Mouse (Mus musculus): Measurements from ENCODE around the gene Chst11. TPM values are rescaled to one million over a fixed set of nuclear protein-coding genes. Genes with fewer than 3 reads are reported as not detected.

The Chst11 gene
- polyA plus RNA-seq, 1 experiment from 2014 or later, result 3.2 TPM

DNA sequence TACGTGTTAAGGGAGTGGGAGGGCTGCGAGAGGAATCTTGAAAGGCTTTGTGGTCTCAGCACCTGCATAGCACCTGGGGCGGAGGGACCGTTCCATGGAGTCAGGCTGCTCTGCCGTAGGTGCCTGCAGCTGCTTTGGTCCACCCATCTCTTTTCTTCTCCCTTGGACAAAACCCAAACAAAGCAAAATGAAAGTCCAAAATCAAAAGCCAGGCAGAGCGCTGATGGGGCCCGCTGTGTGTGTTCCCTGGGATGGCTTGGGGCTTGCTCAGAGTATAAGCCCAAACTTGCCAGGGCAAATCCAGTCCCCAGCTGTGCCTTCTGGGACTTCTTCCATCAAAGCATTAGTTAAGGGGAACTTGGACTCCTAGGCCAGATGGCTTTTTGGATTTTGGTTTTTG is 71.0 kb downstream of the Chst11 start:
- Histone ChIP-seq H3K27me3 (ENCODE audit: control insufficient read depth, insufficient read depth, low read depth, low read length) (no peaks in the 10 kb centered on the region), H3K4me1 (ENCODE audit: control insufficient read depth, insufficient read depth, low read length) (peaks cover 11% of the 10 kb centered on the region), H3K36me3 (ENCODE audit: control insufficient read depth, insufficient read depth, low read length) (no peaks in the 10 kb centered on the region), H3K9me3 (replicated peaks; ENCODE audit: control insufficient read depth, low read length, poor library complexity, severe bottlenecking) (no peaks in the 10 kb centered on the region), H3K4me3 (ENCODE audit: low read depth, low read length) (no peak overlapping the region), H3K27ac (ENCODE audit: low read length) (no peak overlapping the region), H3K9ac (ENCODE audit: low read depth, low read length) (no peak overlapping the region), H3K4me2 (ENCODE audit: low read length) (no peak overlapping the region)
- WGBS, result 70% methylated on average over 7 of the region's 7 CpGs
- no peak for ATAC-seq

- Histone ChIP-seq H3K36me3 (ENCODE audit: control insufficient read depth, insufficient read depth, low read length) (no peaks in the 10 kb centered on the region), H3K4me1 (ENCODE audit: control insufficient read depth, insufficient read depth, low read length) (peaks cover 11% of the 10 kb centered on the region), H3K27me3 (ENCODE audit: control insufficient read depth, insufficient read depth, low read depth, low read length) (no peaks in the 10 kb centered on the region), H3K9ac (ENCODE audit: low read depth, low read length) (no peak overlapping the region), H3K27ac (ENCODE audit: low read length) (no peak overlapping the region), H3K4me3 (ENCODE audit: low read depth, low read length) (no peak overlapping the region), H3K4me2 (ENCODE audit: low read length) (no peak overlapping the region), H3K9me3 (replicated peaks; ENCODE audit: control insufficient read depth, low read length, poor library complexity, severe bottlenecking) (no peaks in the 10 kb centered on the region)
- WGBS, result 87% methylated on average over 4 of the region's 4 CpGs
- no peak for ATAC-seq
Measured at GRCm38 (mm10) chr10:83056866-83057265, 71.6 kb downstream of the Chst11 start.

GRCm38 (mm10) chr10:83060066-83060782 is 74.9 kb downstream of the Chst11 start:
- 34% methylated on average over 12 of the region's 12 CpGs for WGBS
- no peaks in the 10 kb centered on the region for H3K9me3 ChIP-seq (replicated peaks; ENCODE audit: control insufficient read depth, low read length, poor library complexity, severe bottlenecking)
- no peaks in the 10 kb centered on the region for H3K27me3 ChIP-seq (ENCODE audit: control insufficient read depth, insufficient read depth, low read depth, low read length)
- H3K4me1 ChIP-seq (ENCODE audit: control insufficient read depth, insufficient read depth, low read length), result peaks cover 11% of the 10 kb centered on the region
- ATAC-seq, result 0 out of 2 replicates have a peak, but pooled peaks have one; percentile 18
- H3K9ac ChIP-seq (ENCODE audit: low read depth, low read length), result 0 out of 2 replicates have a peak overlapping the region, but pooled peaks have one; percentile 16
- H3K4me2 ChIP-seq (ENCODE audit: low read length), result no peak overlapping the region
- H3K36me3 ChIP-seq (ENCODE audit: control insufficient read depth, insufficient read depth, low read length), result no peaks in the 10 kb centered on the region
- H3K27ac ChIP-seq (ENCODE audit: low read length), result no peak overlapping the region; the same call in 1 of the 2 replicates
- no peak overlapping the region for H3K4me3 ChIP-seq (ENCODE audit: low read depth, low read length)

DNA sequence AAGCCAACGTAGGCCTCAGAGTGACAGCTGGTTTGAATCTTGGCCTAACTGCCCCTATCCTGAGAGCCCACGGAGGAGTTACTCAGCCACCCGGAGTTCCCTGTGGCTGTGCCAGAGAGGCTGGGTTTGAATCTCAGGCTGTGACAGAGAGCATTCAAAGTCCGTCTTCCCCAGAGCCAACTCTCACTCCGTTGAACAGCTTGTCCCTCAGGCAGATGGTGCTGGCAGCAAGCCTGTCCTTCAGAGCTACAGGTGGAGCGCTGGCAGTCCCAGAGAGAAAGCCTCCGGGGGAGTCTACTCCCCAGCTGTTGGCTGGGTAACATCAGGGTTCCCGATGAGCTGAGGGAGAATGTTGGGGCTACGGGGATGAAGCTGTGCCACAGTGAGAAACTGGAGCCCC is 77.0 kb downstream of the Chst11 start:
- 72% methylated on average over 9 of the region's 9 CpGs for WGBS

DNA sequence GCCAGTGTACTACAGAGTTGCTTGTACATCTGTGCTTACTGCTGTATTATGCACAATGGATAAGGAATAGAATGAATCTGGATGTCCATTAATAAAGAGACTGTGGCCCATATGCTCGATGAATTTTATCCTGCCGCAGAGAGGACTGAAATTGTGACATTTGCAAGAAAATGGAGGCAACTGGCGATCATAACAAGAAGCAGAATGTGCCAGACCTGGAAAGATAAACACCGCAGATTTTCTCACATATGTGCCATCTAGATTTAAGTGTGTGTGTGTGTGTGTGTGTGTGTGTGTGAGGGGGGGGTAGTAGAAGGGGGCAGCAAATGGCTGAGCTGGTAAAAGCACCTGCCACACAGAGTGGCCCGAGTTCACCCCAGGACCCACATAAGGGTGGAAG is 79.5 kb downstream of the Chst11 start:
- H3K4me1 ChIP-seq (ENCODE audit: control insufficient read depth, insufficient read depth, low read length), result peaks cover 11% of the 10 kb centered on the region
- H3K27ac ChIP-seq (ENCODE audit: low read length), result 0 out of 2 replicates have a peak overlapping the region, but pooled peaks have one; percentile 4
- ATAC-seq, result no peak
- H3K9ac ChIP-seq (ENCODE audit: low read depth, low read length), result no peak overlapping the region
- H3K27me3 ChIP-seq (ENCODE audit: control insufficient read depth, insufficient read depth, low read depth, low read length), result no peaks in the 10 kb centered on the region
- H3K9me3 ChIP-seq (replicated peaks; ENCODE audit: control insufficient read depth, low read length, poor library complexity, severe bottlenecking), result no peaks in the 10 kb centered on the region
- H3K36me3 ChIP-seq (ENCODE audit: control insufficient read depth, insufficient read depth, low read length), result no peaks in the 10 kb centered on the region
- WGBS, result 89% methylated on average over 5 of the region's 5 CpGs
- no peak overlapping the region for H3K4me2 ChIP-seq (ENCODE audit: low read length)
- H3K4me3 ChIP-seq (ENCODE audit: low read depth, low read length), result no peak overlapping the region

More for the DNA sequence above, 77.0 kb downstream of the Chst11 start:
- no peak overlapping the region for H3K27ac ChIP-seq (ENCODE audit: low read length)
- H3K36me3 ChIP-seq (ENCODE audit: control insufficient read depth, insufficient read depth, low read length), result no peaks in the 10 kb centered on the region
- H3K4me3 ChIP-seq (ENCODE audit: low read depth, low read length), result no peak overlapping the region
- H3K4me1 ChIP-seq (ENCODE audit: control insufficient read depth, insufficient read depth, low read length), result peaks cover 14% of the 10 kb centered on the region
- H3K27me3 ChIP-seq (ENCODE audit: control insufficient read depth, insufficient read depth, low read depth, low read length), result no peaks in the 10 kb centered on the region
- no peak overlapping the region for H3K9ac ChIP-seq (ENCODE audit: low read depth, low read length)
- no peak for ATAC-seq
- H3K4me2 ChIP-seq (ENCODE audit: low read length), result no peak overlapping the region
- no peaks in the 10 kb centered on the region for H3K9me3 ChIP-seq (replicated peaks; ENCODE audit: control insufficient read depth, low read length, poor library complexity, severe bottlenecking)

- H3K4me2 ChIP-seq (ENCODE audit: low read length), result no peak overlapping the region
- no peaks in the 10 kb centered on the region for H3K27me3 ChIP-seq (ENCODE audit: control insufficient read depth, insufficient read depth, low read depth, low read length)
- no peak overlapping the region for H3K9ac ChIP-seq (ENCODE audit: low read depth, low read length)
- H3K4me1 ChIP-seq (ENCODE audit: control insufficient read depth, insufficient read depth, low read length), result 0 out of 2 replicates have a peak, but pooled peaks cover 3% of the 10 kb centered on the region
- no peaks in the 10 kb centered on the region for H3K36me3 ChIP-seq (ENCODE audit: control insufficient read depth, insufficient read depth, low read length)
- H3K27ac ChIP-seq (ENCODE audit: low read length), result no peak overlapping the region
- ATAC-seq, result no peak
- H3K9me3 ChIP-seq (replicated peaks; ENCODE audit: control insufficient read depth, low read length, poor library complexity, severe bottlenecking), result no peaks in the 10 kb centered on the region
- WGBS, result 86% methylated on average over 6 of the region's 6 CpGs
- no peak overlapping the region for H3K4me3 ChIP-seq (ENCODE audit: low read depth, low read length)
Measured at GRCm38 (mm10) chr10:83066159-83066558, 80.9 kb downstream of the Chst11 start.

GRCm38 (mm10) chr10:83067305-83067704 is 82.0 kb downstream of the Chst11 start:
- WGBS, result 70% methylated on average over 4 of the region's 4 CpGs
- no peak for ATAC-seq

DNA sequence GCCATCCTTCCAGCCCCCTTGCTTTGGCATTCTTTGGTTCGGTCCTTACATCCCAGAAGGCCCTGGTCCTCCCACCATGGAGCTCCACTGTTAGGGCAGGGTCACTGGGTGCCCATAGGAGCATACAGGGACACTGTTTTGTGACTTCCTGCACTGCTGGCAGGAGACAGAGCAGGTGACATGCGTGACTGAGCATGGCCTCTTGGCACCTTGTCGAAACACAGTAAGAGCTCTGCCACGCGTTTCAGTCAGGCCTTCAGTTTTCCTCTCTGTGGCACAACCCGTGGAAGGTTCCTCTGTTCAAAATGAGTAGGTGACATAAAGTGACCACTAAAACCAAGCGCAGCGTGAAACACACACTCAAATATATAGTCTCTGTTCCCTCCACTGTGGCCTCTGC is 83.2 kb downstream of the Chst11 start:
- Histone ChIP-seq H3K9ac (ENCODE audit: low read depth, low read length) (no peak overlapping the region), H3K36me3 (ENCODE audit: control insufficient read depth, insufficient read depth, low read length) (no peaks in the 10 kb centered on the region), H3K4me3 (ENCODE audit: low read depth, low read length) (no peak overlapping the region), H3K4me2 (ENCODE audit: low read length) (no peak overlapping the region), H3K9me3 (replicated peaks; ENCODE audit: control insufficient read depth, low read length, poor library complexity, severe bottlenecking) (no peaks in the 10 kb centered on the region), H3K27ac (ENCODE audit: low read length) (no peak overlapping the region), H3K4me1 (ENCODE audit: control insufficient read depth, insufficient read depth, low read length) (peaks cover 3% of the 10 kb centered on the region; the same call in 1 of the 2 replicates), H3K27me3 (ENCODE audit: control insufficient read depth, insufficient read depth, low read depth, low read length) (no peaks in the 10 kb centered on the region)
- ATAC-seq, result no peak
- 82% methylated on average over 8 of the region's 8 CpGs for WGBS

More at GRCm38 (mm10) chr10:83067305-83067704, 82.0 kb downstream of the Chst11 start:
- 0 out of 2 replicates have a peak, but pooled peaks cover 3% of the 10 kb centered on the region for H3K4me1 ChIP-seq (ENCODE audit: control insufficient read depth, insufficient read depth, low read length)
- no peak overlapping the region for H3K4me3 ChIP-seq (ENCODE audit: low read depth, low read length)
- no peaks in the 10 kb centered on the region for H3K36me3 ChIP-seq (ENCODE audit: control insufficient read depth, insufficient read depth, low read length)
- no peak overlapping the region for H3K9ac ChIP-seq (ENCODE audit: low read depth, low read length)
- H3K27ac ChIP-seq (ENCODE audit: low read length), result no peak overlapping the region
- no peaks in the 10 kb centered on the region for H3K9me3 ChIP-seq (replicated peaks; ENCODE audit: control insufficient read depth, low read length, poor library complexity, severe bottlenecking)
- no peaks in the 10 kb centered on the region for H3K27me3 ChIP-seq (ENCODE audit: control insufficient read depth, insufficient read depth, low read depth, low read length)
- no peak overlapping the region for H3K4me2 ChIP-seq (ENCODE audit: low read length)

- no peak overlapping the region for H3K4me2 ChIP-seq (ENCODE audit: low read length)
- no peaks in the 10 kb centered on the region for H3K27me3 ChIP-seq (ENCODE audit: control insufficient read depth, insufficient read depth, low read depth, low read length)
- no peak overlapping the region for H3K9ac ChIP-seq (ENCODE audit: low read depth, low read length)
- no peak overlapping the region for H3K4me3 ChIP-seq (ENCODE audit: low read depth, low read length)
- H3K36me3 ChIP-seq (ENCODE audit: control insufficient read depth, insufficient read depth, low read length), result no peaks in the 10 kb centered on the region
- ATAC-seq, result no peak
- no peaks in the 10 kb centered on the region for H3K9me3 ChIP-seq (replicated peaks; ENCODE audit: control insufficient read depth, low read length, poor library complexity, severe bottlenecking)
- peaks cover 3% of the 10 kb centered on the region; the same call in 1 of the 2 replicates for H3K4me1 ChIP-seq (ENCODE audit: control insufficient read depth, insufficient read depth, low read length)
- no peak overlapping the region for H3K27ac ChIP-seq (ENCODE audit: low read length)
- WGBS, result 10% methylated on average over 5 of the region's 5 CpGs
Measured at GRCm38 (mm10) chr10:83069791-83070190, 84.5 kb downstream of the Chst11 start.

Measured in midbrain, embryonic 16.5 days (tissue).